Comparison of ENCODE assay signal across 9 mouse cellular contexts in the genomic region with DNA sequence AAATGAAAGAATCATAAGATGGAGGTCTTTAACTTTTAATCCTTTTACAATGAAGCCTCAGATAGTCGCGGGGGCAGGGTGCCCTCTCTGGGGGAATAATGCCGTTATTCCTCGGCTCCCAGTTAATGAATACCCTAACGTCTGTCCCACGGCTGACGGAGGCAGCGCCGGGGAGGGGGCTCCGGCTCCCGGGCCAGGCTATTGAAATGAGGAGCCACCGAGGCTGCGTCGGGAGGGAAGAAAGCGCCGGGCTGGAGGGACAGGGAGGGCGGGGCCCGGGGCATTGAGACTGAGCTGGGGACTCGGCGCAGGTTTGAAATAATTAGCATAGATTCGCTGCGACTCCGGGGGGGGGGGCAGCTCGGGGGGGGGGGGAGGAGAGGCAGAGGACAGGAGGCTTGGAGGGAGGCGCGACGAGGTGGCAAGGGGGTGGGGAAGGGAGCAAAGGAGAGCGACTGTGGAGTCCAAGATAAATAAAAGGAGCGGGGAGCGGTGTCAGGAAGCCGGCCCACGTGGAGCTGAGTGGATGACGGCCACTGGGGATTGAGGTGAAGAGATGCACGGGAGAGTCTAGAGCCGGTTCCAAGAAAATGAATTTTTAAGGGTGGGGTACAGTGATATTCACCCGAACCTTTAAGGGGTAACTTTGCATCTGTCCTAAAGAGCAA. TPM values are rescaled to one million over a fixed set of nuclear protein-coding genes. Genes with fewer than 3 reads are reported as not detected.
A peak's percentile ranks its signal among the peaks of the same experiment; 100 is the strongest.
DNase-seq lines count a peak whose midpoint lies in the region; ATAC-seq and TF ChIP-seq lines count a peak whose summit lies in the region.
"Had no signal": no experiment of that assay in that cellular context is flagged by ENCODE, and none has a peak within 500 bp of the region (broad histone marks: within the 10 kb centered on the region; RNA-seq: fewer than 3 reads in every experiment).

No protein-coding gene starts in this region.

- no peak overlapping the region for H3K27ac ChIP-seq in testis, adult 2 months (ENCODE audit: control insufficient read depth, insufficient read depth, low read depth, low read length)
- H3K27ac ChIP-seq in hindbrain, embryonic 15.5 days (replicated peaks), result 0 out of 2 replicates have a peak overlapping the region, but pooled peaks have one; percentile 55
- no peak overlapping the region for H3K27ac ChIP-seq in liver, embryonic 16.5 days (ENCODE audit: low read length)
- no peak overlapping the region for H3K27ac ChIP-seq in stomach, embryonic 16.5 days (ENCODE audit: low read length)

- TF ChIP-seq POLR2A in testis, adult 2 months (IDR thresholded peaks at IDR 0.05; ENCODE audit: control insufficient read depth, low read depth, low read length), result no peak

- H3K9ac ChIP-seq in hindbrain, embryonic 15.5 days, result peak overlapping the region; percentile 22; the same call in 1 of the 2 replicates
- H3K9ac ChIP-seq in liver, embryonic 16.5 days (ENCODE audit: low read depth, low read length), result no peak overlapping the region
- peak overlapping the region; percentile 26; the same call in 1 of the 2 replicates for H3K9ac ChIP-seq in stomach, embryonic 16.5 days (ENCODE audit: low read length)

- WGBS in hindbrain, embryonic 15.5 days, result 1% methylated on average over 24 of the region's 36 CpGs
- WGBS in liver, embryonic 16.5 days (ENCODE audit: insufficient replicate concordance), result 2% methylated on average over 30 of the region's 36 CpGs
- WGBS in stomach, embryonic 16.5 days, result under 1% methylated on average over 31 of the region's 36 CpGs

- DNase-seq in adrenal gland, postnatal 36 days, result peak; percentile 10 to 19
- no peak for DNase-seq in adrenal gland, adult 8-10 months
- DNase-seq in testis, postnatal 14 days (ENCODE audit: low spot score), result no peak
- no peak for DNase-seq in urinary bladder, postnatal 14 days (ENCODE audit: low spot score)

- no peaks in the 10 kb centered on the region; the same call in 1 of the 2 replicates for H3K27me3 ChIP-seq in testis, adult 2 months (ENCODE audit: control insufficient read depth, insufficient read depth, low read length)
- 0 out of 2 replicates have a peak, but pooled peaks cover 4% of the 10 kb centered on the region for H3K27me3 ChIP-seq in hindbrain, embryonic 15.5 days
- H3K27me3 ChIP-seq in liver, embryonic 16.5 days (ENCODE audit: control insufficient read depth, insufficient read depth, low read depth, low read length), result peaks cover 74% of the 10 kb centered on the region
- H3K27me3 ChIP-seq in stomach, embryonic 16.5 days (ENCODE audit: control insufficient read depth, insufficient read depth, low read length), result peaks cover 21% of the 10 kb centered on the region

- H3K4me3 ChIP-seq in testis, adult 2 months (ENCODE audit: control insufficient read depth, low read depth, low read length), result peak overlapping the region; percentile 35
- H3K4me3 ChIP-seq in hindbrain, embryonic 15.5 days, result peak overlapping the region; percentile 44
- 0 out of 2 replicates have a peak overlapping the region, but pooled peaks have one; percentile 2 for H3K4me3 ChIP-seq in liver, embryonic 16.5 days (ENCODE audit: low read depth, low read length)
- peak overlapping the region; percentile 48 for H3K4me3 ChIP-seq in stomach, embryonic 16.5 days (replicated peaks; ENCODE audit: low read length)
- H3K4me3 ChIP-seq: erythroblast, embryonic 14.5 days had no signal

- H3K36me3 ChIP-seq in testis, adult 2 months (ENCODE audit: control insufficient read depth, insufficient read depth, low read length), result no peaks in the 10 kb centered on the region
- no peaks in the 10 kb centered on the region for H3K36me3 ChIP-seq in hindbrain, embryonic 15.5 days
- no peaks in the 10 kb centered on the region for H3K36me3 ChIP-seq in liver, embryonic 16.5 days (ENCODE audit: control insufficient read depth, insufficient read depth)
- H3K36me3 ChIP-seq in stomach, embryonic 16.5 days (ENCODE audit: control insufficient read depth, insufficient read depth, low read length), result no peaks in the 10 kb centered on the region

- H3K4me2 ChIP-seq in hindbrain, embryonic 15.5 days, result peak overlapping the region; percentile 93
- 0 out of 2 replicates have a peak overlapping the region, but pooled peaks have one; percentile 41 for H3K4me2 ChIP-seq in liver, embryonic 16.5 days (ENCODE audit: low read depth, low read length)
- H3K4me2 ChIP-seq in stomach, embryonic 16.5 days (ENCODE audit: low read depth, low read length), result peak overlapping the region; percentile 74

- no peak for TF ChIP-seq CTCF in testis, adult 2 months (IDR thresholded peaks at IDR 0.05; ENCODE audit: control insufficient read depth, insufficient read depth, insufficient replicate concordance, low read depth, low read length)

- H3K4me1 ChIP-seq in testis, adult 2 months (ENCODE audit: control insufficient read depth, insufficient read depth, low read length), result peaks cover 23% of the 10 kb centered on the region
- H3K4me1 ChIP-seq in hindbrain, embryonic 15.5 days (replicated peaks), result peaks cover 40% of the 10 kb centered on the region
- H3K4me1 ChIP-seq in liver, embryonic 16.5 days (ENCODE audit: control insufficient read depth, low read depth, low read length), result no peaks in the 10 kb centered on the region; the same call in 1 of the 2 replicates
- H3K4me1 ChIP-seq in stomach, embryonic 16.5 days (ENCODE audit: control insufficient read depth, insufficient read depth, low read length), result peaks cover 13% of the 10 kb centered on the region

- ATAC-seq in hindbrain, embryonic 15.5 days (ENCODE audit: low FRiP score, low read depth), result no peak
- no peak for ATAC-seq in liver, embryonic 16.5 days (ENCODE audit: low read depth)
- no peak for ATAC-seq in stomach, embryonic 16.5 days (ENCODE audit: insufficient read depth, low FRiP score)

- no peaks in the 10 kb centered on the region for H3K9me3 ChIP-seq in hindbrain, embryonic 15.5 days
- no peaks in the 10 kb centered on the region for H3K9me3 ChIP-seq in liver, embryonic 16.5 days (replicated peaks; ENCODE audit: control insufficient read depth, low read length)
- H3K9me3 ChIP-seq in stomach, embryonic 16.5 days (replicated peaks; ENCODE audit: control insufficient read depth, low read length), result no peaks in the 10 kb centered on the region

RNA-seq across cellular contexts. Expression of gene Nog, which starts 2.9 kb away (rescaled TPM):
- under 1 TPM; 0.16 to 0.60 TPM for total RNA-seq in adrenal gland, postnatal 36 days (2021)
- total RNA-seq in adrenal gland, adult 8-10 months (2022), result under 1 TPM in 3 of 4 experiments, not detected in 1; 0.22 to 0.61 (median 0.49) TPM
- 0.11 TPM in 1 of 2 replicates, not detected in the other for polyA plus RNA-seq in testis, adult 2 months (2012; rRNA removed)
- 3.9 and 4.1 TPM in 2 replicates for polyA plus RNA-seq in hindbrain, embryonic 15.5 days (2015; fragmentation: Nextera tagmentation; extraction: Ambion mirVana)
- not detected in 2 replicates for polyA plus RNA-seq in liver, embryonic 16.5 days (2015; fragmentation: Nextera tagmentation; extraction: Ambion mirVana)
- polyA plus RNA-seq in stomach, embryonic 16.5 days (2015; fragmentation: Nextera tagmentation; extraction: Ambion mirVana), result 0.52 and 1.1 TPM in 2 replicates
- polyA plus RNA-seq: erythroblast, embryonic 14.5 days had no signal

Comparison
In these comparisons a context has a peak if more than half of its experiments do, and no peak if none do; other contexts are left out.
1. DNase-seq: peak in adrenal gland, postnatal 36 days (2 of 2); none in adrenal gland, adult 8-10 months (single experiment), testis, postnatal 14 days (single experiment) and urinary bladder, postnatal 14 days (single experiment).
2. H3K4me2 ChIP-seq: peak in every context shown above with its lines; median percentile 93 in hindbrain, embryonic 15.5 days; 74 in stomach, embryonic 16.5 days; 41 in liver, embryonic 16.5 days.
3. Peak in every context shown above with its lines, with median percentiles within 50 percentile points of each other: H3K4me3 ChIP-seq.